Mouse (Mus musculus) limb, embryonic 12.5 days (tissue): ENCODE measurements around the gene D6Ertd527e. TPM values are rescaled to one million over a fixed set of nuclear protein-coding genes. Genes with fewer than 3 reads are reported as not detected.
"Not testable (repeated sequence)": the region's sequence is repeated elsewhere in the genome, so short reads cannot be mapped to it uniquely, and the experiment has no call there.

ENCODE experiments used
- ATAC-seq: fragments of 200-750 bp; cut with Nextera tagmentation; 2 replicates; pipeline ENCODE4 v1.8.0; 2017; ENCODE audit warnings: low read depth, moderate TSS enrichment; ENCODE audit not compliant: insufficient number of reproducible peaks, insufficient read depth, low FRiP score, low TSS enrichment
- H3K27ac ChIP-seq: fragments of 300-500 bp; sonication (generic); 2 replicates; pipeline ENCODE4 v1.5.1; 2016; ENCODE audit warnings: mild to moderate bottlenecking, moderate library complexity
- H3K27me3 ChIP-seq: fragments of 300-500 bp; sonication (generic); 2 replicates; pipeline ENCODE4 v1.6.1; 2016; ENCODE audit warnings: mild to moderate bottlenecking, moderate library complexity
- H3K36me3 ChIP-seq: fragments of 300-500 bp; sonication (generic); 2 replicates; pipeline ENCODE4 v1.6.1; 2016; ENCODE audit warnings: mild to moderate bottlenecking, moderate library complexity
- H3K4me1 ChIP-seq: fragments of 300-500 bp; sonication (generic); replicated peaks from 2 replicates; pipeline ENCODE4 v1.6.1; 2016
- H3K4me2 ChIP-seq: fragments of 300-500 bp; sonication (generic); 2 replicates; pipeline ENCODE4 v1.6.1; 2016; ENCODE audit warnings: mild to moderate bottlenecking, moderate library complexity
- H3K4me3 ChIP-seq: fragments of 300-500 bp; sonication (generic); replicated peaks from 2 replicates; pipeline ENCODE4 v1.5.1; 2016; ENCODE audit warnings: mild to moderate bottlenecking
- H3K9ac ChIP-seq: fragments of 300-500 bp; sonication (generic); replicated peaks from 2 replicates; pipeline ENCODE4 v1.6.1; 2016; ENCODE audit warnings: mild to moderate bottlenecking, moderate library complexity
- H3K9me3 ChIP-seq: fragments of 300-500 bp; sonication (generic); 2 replicates; pipeline ENCODE4 v1.6.1; 2016; ENCODE audit warnings: mild to moderate bottlenecking, moderate library complexity
- WGBS: fragments of 180-500 bp; shearing (Covaris S2); methylation state at CpG from one replicate; pipeline ENCODE4 v1.1.7; 2016; 5-methylcytosine and 5-hydroxymethylcytosine counted together
- polyA plus RNA-seq: library from polyadenylated mRNA; unstranded; fragments of >200 nt; fragmentation: Nextera tagmentation; extraction: Ambion mirVana; gene quantifications from 2 replicates; pipeline ENCODE4 v1.2.1, GENCODE M21; 2016

Gene D6Ertd527e
- polyA plus RNA-seq, 1 experiment from 2014 or later: 0.48 TPM

GRCm38 (mm10) chr6:87090877-87091276 lies 13.7 kb upstream of the D6Ertd527e start:
- no peak overlapping the region for H3K4me3 ChIP-seq
- 70% methylated on average over 3 of the region's 3 CpGs for WGBS
- peaks cover 66% of the 10 kb centered on the region for H3K36me3 ChIP-seq
- no peak for ATAC-seq
- no peaks in the 10 kb centered on the region for H3K27me3 ChIP-seq
- no peak overlapping the region for H3K9ac ChIP-seq
- no peak overlapping the region for H3K4me2 ChIP-seq
- H3K9me3 ChIP-seq: no peaks in the 10 kb centered on the region
- no peak overlapping the region; the same call in 1 of the 2 replicates for H3K27ac ChIP-seq
- H3K4me1 ChIP-seq: no peaks in the 10 kb centered on the region

- Histone ChIP-seq H3K27me3 (no peaks in the 10 kb centered on the region), H3K9ac (no peak overlapping the region), H3K27ac (no peak overlapping the region), H3K4me3 (no peak overlapping the region), H3K36me3 (peaks cover 52% of the 10 kb centered on the region), H3K4me2 (no peak overlapping the region), H3K4me1 (no peaks in the 10 kb centered on the region), H3K9me3 (no peaks in the 10 kb centered on the region)
- ATAC-seq: no peak
- WGBS: 93% methylated on average over 5 of the region's 5 CpGs
Measured at GRCm38 (mm10) chr6:87092476-87092875, 12.1 kb upstream of the D6Ertd527e start.

GRCm38 (mm10) chr6:87093631-87094030 lies 10.9 kb upstream of the D6Ertd527e start:
- not testable (repeated sequence) for H3K27ac ChIP-seq, H3K9ac ChIP-seq, H3K4me2 ChIP-seq, H3K27me3 ChIP-seq, ATAC-seq, H3K9me3 ChIP-seq, H3K4me1 ChIP-seq, H3K4me3 ChIP-seq
- 91% methylated on average over 8 of the region's 8 CpGs for WGBS
- peaks cover 42% of the 10 kb centered on the region for H3K36me3 ChIP-seq

- peak overlapping the region; percentile 64; the same call in 1 of the 2 replicates for H3K27ac ChIP-seq
- ATAC-seq: no peak
- no peak overlapping the region for H3K4me2 ChIP-seq
Measured at GRCm38 (mm10) chr6:87099261-87099660, 5.3 kb upstream of the D6Ertd527e start.

GRCm38 (mm10) chr6:87099671-87100296 lies 4.8 kb upstream of the D6Ertd527e start:
- H3K36me3 ChIP-seq: no peaks in the 10 kb centered on the region
- H3K4me1 ChIP-seq: peaks cover 29% of the 10 kb centered on the region
- H3K27ac ChIP-seq: peak overlapping the region; percentile 70
- no peaks in the 10 kb centered on the region for H3K9me3 ChIP-seq
- H3K9ac ChIP-seq: no peak overlapping the region
- no peaks in the 10 kb centered on the region for H3K27me3 ChIP-seq
- 69% methylated on average over 7 of the region's 7 CpGs for WGBS
- no peak overlapping the region for H3K4me3 ChIP-seq
- no peak overlapping the region for H3K4me2 ChIP-seq
- no peak for ATAC-seq

More at GRCm38 (mm10) chr6:87099261-87099660, 5.3 kb upstream of the D6Ertd527e start:
- Histone ChIP-seq H3K4me3 (no peak overlapping the region), H3K4me1 (peaks cover 29% of the 10 kb centered on the region), H3K36me3 (no peaks in the 10 kb centered on the region), H3K9ac (no peak overlapping the region), H3K9me3 (no peaks in the 10 kb centered on the region), H3K27me3 (no peaks in the 10 kb centered on the region)
- 34% methylated on average over 3 of the region's 3 CpGs for WGBS

GRCm38 (mm10) chr6:87100297-87101020 lies 4.1 kb upstream of the D6Ertd527e start:
- H3K9ac ChIP-seq: no peak overlapping the region
- H3K4me2 ChIP-seq: no peak overlapping the region
- WGBS: 80% methylated on average over 9 of the region's 9 CpGs
- ATAC-seq: no peak
- H3K27ac ChIP-seq: peak overlapping the region; percentile 70
- H3K4me1 ChIP-seq: peaks cover 29% of the 10 kb centered on the region
- no peaks in the 10 kb centered on the region for H3K27me3 ChIP-seq
- H3K9me3 ChIP-seq: no peaks in the 10 kb centered on the region
- H3K36me3 ChIP-seq: no peaks in the 10 kb centered on the region
- H3K4me3 ChIP-seq: no peak overlapping the region

- H3K27me3 ChIP-seq: no peaks in the 10 kb centered on the region
- no peaks in the 10 kb centered on the region for H3K36me3 ChIP-seq
- H3K4me3 ChIP-seq: peak overlapping the region; percentile 18; the same call in 1 of the 2 replicates
- no peaks in the 10 kb centered on the region for H3K9me3 ChIP-seq
- no peak overlapping the region for H3K9ac ChIP-seq
- peak; percentile 40 for ATAC-seq
- no peak overlapping the region for H3K27ac ChIP-seq
- H3K4me2 ChIP-seq: peak overlapping the region; percentile 50
- peaks cover 29% of the 10 kb centered on the region for H3K4me1 ChIP-seq
- 10% methylated on average over 12 of the region's 12 CpGs for WGBS
Measured at GRCm38 (mm10) chr6:87101281-87101954, 3.1 kb upstream of the D6Ertd527e start.

GRCm38 (mm10) chr6:87101955-87102353 lies 2.6 kb upstream of the D6Ertd527e start:
- no peak for ATAC-seq
- Histone ChIP-seq H3K9me3 (no peaks in the 10 kb centered on the region), H3K27ac (peak overlapping the region; percentile 78; the same call in 1 of the 2 replicates), H3K27me3 (no peaks in the 10 kb centered on the region), H3K36me3 (no peaks in the 10 kb centered on the region), H3K4me2 (peak overlapping the region; percentile 17; the same call in 1 of the 2 replicates), H3K9ac (no peak overlapping the region), H3K4me1 (peaks cover 29% of the 10 kb centered on the region), H3K4me3 (no peak overlapping the region)
- 27% methylated on average over 4 of the region's 4 CpGs for WGBS

- H3K4me2 ChIP-seq: peak overlapping the region; percentile 17; the same call in 1 of the 2 replicates
- H3K27ac ChIP-seq: peak overlapping the region; percentile 78
- ATAC-seq: no peak
- H3K27me3 ChIP-seq: no peaks in the 10 kb centered on the region
- H3K9me3 ChIP-seq: no peaks in the 10 kb centered on the region
- H3K36me3 ChIP-seq: no peaks in the 10 kb centered on the region
- H3K4me3 ChIP-seq: no peak overlapping the region
- no peak overlapping the region for H3K9ac ChIP-seq
- peaks cover 29% of the 10 kb centered on the region for H3K4me1 ChIP-seq
- WGBS: 19% methylated on average over 7 of the region's 7 CpGs
Measured at GRCm38 (mm10) chr6:87102421-87102911, 2.1 kb upstream of the D6Ertd527e start.

- Histone ChIP-seq H3K4me3 (no peak overlapping the region), H3K9ac (no peak overlapping the region), H3K9me3 (no peaks in the 10 kb centered on the region), H3K27me3 (no peaks in the 10 kb centered on the region), H3K36me3 (no peaks in the 10 kb centered on the region), H3K27ac (peak overlapping the region; percentile 78; the same call in 1 of the 2 replicates), H3K4me1 (peaks cover 29% of the 10 kb centered on the region), H3K4me2 (no peak overlapping the region)
- ATAC-seq: no peak
- WGBS: 47% methylated on average over 1 of the region's 1 CpGs
Measured at GRCm38 (mm10) chr6:87103314-87103713, 1.2 kb upstream of the D6Ertd527e start.

- no peak for ATAC-seq
- Histone ChIP-seq H3K4me3 (no peak overlapping the region), H3K27me3 (no peaks in the 10 kb centered on the region), H3K4me2 (no peak overlapping the region), H3K27ac (no peak overlapping the region), H3K36me3 (no peaks in the 10 kb centered on the region), H3K4me1 (peaks cover 16% of the 10 kb centered on the region), H3K9ac (no peak overlapping the region), H3K9me3 (no peaks in the 10 kb centered on the region)
- WGBS: 89% methylated on average over 1 of the region's 1 CpGs
Measured at GRCm38 (mm10) chr6:87111493-87111892, 6.9 kb downstream of the D6Ertd527e start.
